Comparison of ENCODE assay signal across 29 mouse cellular contexts in genomic region chr13:73207931-73208448, GRCm38 (mm10). TPM values are rescaled to one million over a fixed set of nuclear protein-coding genes. Genes with fewer than 3 reads are reported as not detected.
"Had no signal": no experiment of that assay in that cellular context is flagged by ENCODE, and none has a peak within 500 bp of the region (broad histone marks: within the 10 kb centered on the region; RNA-seq: fewer than 3 reads in every experiment).

No protein-coding gene starts in this region.

- H3K27ac ChIP-seq: intestine, embryonic 15.5 days; layer of hippocampus, adult 2 months; liver, embryonic 13.5 days; midbrain, embryonic 10.5 days; midbrain, embryonic 13.5 days; stomach, embryonic 15.5 days had no signal

- H3K36me3 ChIP-seq: intestine, embryonic 15.5 days; liver, embryonic 13.5 days; midbrain, embryonic 10.5 days; midbrain, embryonic 13.5 days; stomach, embryonic 15.5 days had no signal

- H3K4me1 ChIP-seq: intestine, embryonic 15.5 days; liver, embryonic 13.5 days; midbrain, embryonic 10.5 days; midbrain, embryonic 13.5 days; stomach, embryonic 15.5 days had no signal

- H3K9ac ChIP-seq: intestine, embryonic 15.5 days; liver, embryonic 13.5 days; midbrain, embryonic 13.5 days; stomach, embryonic 15.5 days had no signal

- H3K4me2 ChIP-seq: intestine, embryonic 15.5 days; liver, embryonic 13.5 days; midbrain, embryonic 13.5 days; stomach, embryonic 15.5 days had no signal

- H3K27me3 ChIP-seq: intestine, embryonic 15.5 days; liver, embryonic 13.5 days; midbrain, embryonic 13.5 days; stomach, embryonic 15.5 days had no signal

- ATAC-seq: intestine, embryonic 15.5 days; midbrain, embryonic 13.5 days; midbrain, embryonic 16.5 days had no signal

- H3K9me3 ChIP-seq: intestine, embryonic 15.5 days; liver, embryonic 13.5 days; stomach, embryonic 15.5 days had no signal

- DNase-seq: kidney, adult 18-20 months; kidney, adult 9 months; kidney, postnatal 14 days; kidney, postnatal 4 days; layer of hippocampus, adult 9-11 months; liver, embryonic 13.5 days; lung, adult 2 months; lung, postnatal 14 days; lung, postnatal 4 days; retina, postnatal 1 day; right cerebral cortex, postnatal 25 days; spleen, adult 18-20 months; thymus, postnatal 25 days had no signal

- H3K4me3 ChIP-seq: intestine, embryonic 15.5 days; layer of hippocampus, adult 2 months; liver, embryonic 13.5 days; midbrain, embryonic 10.5 days; midbrain, embryonic 13.5 days; myocyte; stomach, embryonic 15.5 days had no signal

RNA-seq across cellular contexts. Expression of gene Irx4, which starts 52.3 kb away (rescaled TPM):
- total RNA-seq: layer of hippocampus, adult 2 months; layer of hippocampus, postnatal 25 days; left cerebral cortex, adult 18-20 months; left cerebral cortex, postnatal 10 days; left cerebral cortex, postnatal 36 days; liver, adult 2 months; megakaryocyte progenitor cell, adult 5-6 weeks; monocyte, adult 5-6 weeks; neutrophil, adult 5-6 weeks had no signal
- polyA plus RNA-seq: liver, adult 2 months; liver, embryonic 16.5 days; lung, adult 2 months; myocyte had no signal
